Mouse (Mus musculus): Measurements from ENCODE around the gene Dpp6.

DNA sequence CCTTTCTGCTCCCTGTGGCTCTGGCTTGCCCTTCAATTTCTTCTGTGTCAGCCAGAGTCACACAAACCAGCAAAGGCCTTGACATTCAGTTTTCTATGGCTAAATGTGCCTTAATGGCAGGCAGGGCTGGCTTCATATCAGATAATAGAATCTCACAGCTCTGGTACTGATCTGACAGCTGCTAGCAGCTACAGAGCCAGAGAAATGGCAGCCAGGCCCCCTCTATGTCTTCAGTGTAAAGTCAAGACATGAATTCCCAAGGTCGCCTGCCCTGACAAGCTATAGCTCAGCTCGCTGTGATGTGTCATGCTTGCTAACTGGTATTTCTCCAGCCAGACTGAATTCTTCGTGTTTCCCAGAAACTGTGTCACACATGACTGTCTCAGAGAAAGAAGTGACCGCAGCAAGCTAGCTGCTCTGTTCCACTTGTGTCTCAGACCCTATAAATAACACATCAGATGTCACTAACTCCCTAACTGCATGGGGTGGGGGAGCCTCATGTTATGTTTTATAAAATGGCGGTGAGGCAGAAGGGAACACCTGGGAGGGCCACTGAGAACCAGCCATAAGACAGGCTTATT, 915.4 kb downstream of the Dpp6 start:
- TF ChIP-seq POLR2AphosphoS5 (IDR thresholded peaks at IDR 0.05; ENCODE audit: insufficient replicate concordance, low read depth, low read length) (no peak), GATA1 (IDR thresholded peaks at IDR 0.05; ENCODE audit: borderline replicate concordance, low read length) (no peak), CTCF (IDR thresholded peaks at IDR 0.05; ENCODE audit: low read depth, low read length) (no peak), GATA2 (IDR thresholded peaks at IDR 0.05; ENCODE audit: borderline replicate concordance, low read depth, low read length) (no peak)

Data from G1E (cell line).